Mouse (Mus musculus): ENCODE results near the gene Ptbp3. TPM values are rescaled to one million over a fixed set of nuclear protein-coding genes. Genes with fewer than 3 reads are reported as not detected.

The Ptbp3 gene
- polyA plus RNA-seq, 1 experiment from 2014 or later: 37.4 TPM

GRCm38 (mm10) chr4:59457091-59457490 lies 92.1 kb downstream of the Ptbp3 start:
- DNase-seq (ENCODE audit: low spot score): no peak
- WGBS: 97% methylated on average over 5 of the region's 5 CpGs
- no peak overlapping the region for H3K27ac ChIP-seq
- H3K4me1 ChIP-seq: peaks cover 14% of the 10 kb centered on the region; the same call in 1 of the 2 replicates
- no peaks in the 10 kb centered on the region for H3K27me3 ChIP-seq (ENCODE audit: low read depth, poor library complexity, severe bottlenecking)
- H3K9me3 ChIP-seq (replicated peaks): no peaks in the 10 kb centered on the region
- H3K36me3 ChIP-seq: no peaks in the 10 kb centered on the region
- no peak overlapping the region for H3K4me3 ChIP-seq

- H3K9me3 ChIP-seq (replicated peaks): no peaks in the 10 kb centered on the region
- 55% methylated on average over 2 of the region's 2 CpGs for WGBS
These were observed 93.7 kb downstream of the Ptbp3 start for GRCm38 (mm10) chr4:59455465-59455864.

GRCm38 (mm10) chr4:59454046-59454445 lies 95.1 kb downstream of the Ptbp3 start:
- Histone ChIP-seq H3K36me3 (no peaks in the 10 kb centered on the region), H3K9me3 (replicated peaks) (no peaks in the 10 kb centered on the region), H3K27me3 (ENCODE audit: low read depth, poor library complexity, severe bottlenecking) (no peaks in the 10 kb centered on the region), H3K4me3 (no peak overlapping the region), H3K27ac (no peak overlapping the region), H3K4me1 (peaks cover 15% of the 10 kb centered on the region; the same call in 1 of the 2 replicates)
- peak; percentile 18 for DNase-seq (ENCODE audit: low spot score)
- 77% methylated on average over 3 of the region's 3 CpGs for WGBS

More at GRCm38 (mm10) chr4:59455465-59455864, 93.7 kb downstream of the Ptbp3 start:
- H3K4me3 ChIP-seq: no peak overlapping the region
- H3K27ac ChIP-seq: no peak overlapping the region
- H3K36me3 ChIP-seq: no peaks in the 10 kb centered on the region
- H3K4me1 ChIP-seq: peaks cover 15% of the 10 kb centered on the region; the same call in 1 of the 2 replicates
- no peaks in the 10 kb centered on the region for H3K27me3 ChIP-seq (ENCODE audit: low read depth, poor library complexity, severe bottlenecking)
- peak; percentile 27 for DNase-seq (ENCODE audit: low spot score)

- no peak overlapping the region for H3K4me3 ChIP-seq
- peaks cover 15% of the 10 kb centered on the region; the same call in 1 of the 2 replicates for H3K4me1 ChIP-seq
- WGBS: 72% methylated on average over 8 of the region's 8 CpGs
- DNase-seq (ENCODE audit: low spot score): peak; percentile 26
- H3K36me3 ChIP-seq: no peaks in the 10 kb centered on the region
- H3K9me3 ChIP-seq (replicated peaks): no peaks in the 10 kb centered on the region
- no peaks in the 10 kb centered on the region for H3K27me3 ChIP-seq (ENCODE audit: low read depth, poor library complexity, severe bottlenecking)
- no peak overlapping the region for H3K27ac ChIP-seq
These were observed 96.6 kb downstream of the Ptbp3 start for GRCm38 (mm10) chr4:59452503-59452933.

- Histone ChIP-seq H3K9me3 (replicated peaks) (no peaks in the 10 kb centered on the region), H3K27ac (no peak overlapping the region), H3K27me3 (ENCODE audit: low read depth, poor library complexity, severe bottlenecking) (no peaks in the 10 kb centered on the region), H3K36me3 (no peaks in the 10 kb centered on the region), H3K4me1 (peaks cover 15% of the 10 kb centered on the region; the same call in 1 of the 2 replicates), H3K4me3 (no peak overlapping the region)
- 89% methylated on average over 3 of the region's 3 CpGs for WGBS
- DNase-seq (ENCODE audit: low spot score): peak; percentile 8
These were observed 98.3 kb downstream of the Ptbp3 start for GRCm38 (mm10) chr4:59450906-59451305.

- Histone ChIP-seq H3K27me3 (ENCODE audit: low read depth, poor library complexity, severe bottlenecking) (no peaks in the 10 kb centered on the region), H3K9me3 (replicated peaks) (no peaks in the 10 kb centered on the region), H3K4me1 (peaks cover 11% of the 10 kb centered on the region), H3K27ac (no peak overlapping the region), H3K4me3 (no peak overlapping the region), H3K36me3 (no peaks in the 10 kb centered on the region)
- DNase-seq (ENCODE audit: low spot score): no peak
- 84% methylated on average over 6 of the region's 6 CpGs for WGBS
These were observed 98.8 kb downstream of the Ptbp3 start for GRCm38 (mm10) chr4:59450234-59450854.

GRCm38 (mm10) chr4:59447296-59447695 lies 101.9 kb downstream of the Ptbp3 start:
- no peaks in the 10 kb centered on the region for H3K36me3 ChIP-seq
- H3K4me1 ChIP-seq: peaks cover 2% of the 10 kb centered on the region
- no peaks in the 10 kb centered on the region for H3K9me3 ChIP-seq (replicated peaks)
- no peaks in the 10 kb centered on the region for H3K27me3 ChIP-seq (ENCODE audit: low read depth, poor library complexity, severe bottlenecking)
- 94% methylated on average over 1 of the region's 1 CpGs for WGBS
- H3K4me3 ChIP-seq: no peak overlapping the region
- no peak for DNase-seq (ENCODE audit: low spot score)
- no peak overlapping the region for H3K27ac ChIP-seq

- H3K27ac ChIP-seq: no peak overlapping the region
- H3K36me3 ChIP-seq: no peaks in the 10 kb centered on the region
- no peak for DNase-seq (ENCODE audit: low spot score)
- H3K9me3 ChIP-seq (replicated peaks): no peaks in the 10 kb centered on the region
- H3K4me1 ChIP-seq: no peaks in the 10 kb centered on the region; the same call in 1 of the 2 replicates
- peaks cover 2% of the 10 kb centered on the region for H3K27me3 ChIP-seq (ENCODE audit: low read depth, poor library complexity, severe bottlenecking)
- WGBS: 68% methylated on average over 6 of the region's 6 CpGs
- H3K4me3 ChIP-seq: no peak overlapping the region
These were observed 103.6 kb downstream of the Ptbp3 start for GRCm38 (mm10) chr4:59445516-59445915.

- Histone ChIP-seq H3K9me3 (replicated peaks) (no peaks in the 10 kb centered on the region), H3K36me3 (no peaks in the 10 kb centered on the region), H3K27me3 (ENCODE audit: low read depth, poor library complexity, severe bottlenecking) (peaks cover 8% of the 10 kb centered on the region), H3K4me3 (no peak overlapping the region), H3K27ac (no peak overlapping the region), H3K4me1 (no peaks in the 10 kb centered on the region; the same call in 1 of the 2 replicates)
- 78% methylated on average over 3 of the region's 3 CpGs for WGBS
- no peak for DNase-seq (ENCODE audit: low spot score)
These were observed 104.2 kb downstream of the Ptbp3 start for GRCm38 (mm10) chr4:59444994-59445393.

- H3K4me1 ChIP-seq: no peaks in the 10 kb centered on the region; the same call in 1 of the 2 replicates
- peaks cover 17% of the 10 kb centered on the region for H3K27me3 ChIP-seq (ENCODE audit: low read depth, poor library complexity, severe bottlenecking)
- DNase-seq (ENCODE audit: low spot score): no peak
- H3K9me3 ChIP-seq (replicated peaks): no peaks in the 10 kb centered on the region
- H3K27ac ChIP-seq: no peak overlapping the region
- WGBS: 82% methylated on average over 4 of the region's 4 CpGs
- no peaks in the 10 kb centered on the region for H3K36me3 ChIP-seq
- H3K4me3 ChIP-seq: no peak overlapping the region
These were observed 105.1 kb downstream of the Ptbp3 start for GRCm38 (mm10) chr4:59444085-59444484.

- peaks cover 44% of the 10 kb centered on the region for H3K27me3 ChIP-seq (ENCODE audit: low read depth, poor library complexity, severe bottlenecking)
- WGBS: 87% methylated on average over 1 of the region's 1 CpGs
- no peak overlapping the region for H3K4me3 ChIP-seq
- H3K27ac ChIP-seq: no peak overlapping the region
- H3K36me3 ChIP-seq: no peaks in the 10 kb centered on the region
- no peaks in the 10 kb centered on the region for H3K9me3 ChIP-seq (replicated peaks)
- H3K4me1 ChIP-seq: peaks cover 17% of the 10 kb centered on the region
- DNase-seq (ENCODE audit: low spot score): no peak
These were observed 107.9 kb downstream of the Ptbp3 start for GRCm38 (mm10) chr4:59441265-59441664.

GRCm38 (mm10) chr4:59439960-59440359 lies 109.2 kb downstream of the Ptbp3 start:
- whole genome bisulfite sequencing: 48% methylated on average over 2 of the region's 2 CpGs
- H3K27ac ChIP-seq: no peak overlapping the region
- no peak overlapping the region for H3K4me3 ChIP-seq
- H3K9me3 ChIP-seq (replicated peaks): no peaks in the 10 kb centered on the region
- no peak for DNase-seq (ENCODE audit: low spot score)
- no peaks in the 10 kb centered on the region for H3K36me3 ChIP-seq
- peaks cover 17% of the 10 kb centered on the region for H3K4me1 ChIP-seq
- H3K27me3 ChIP-seq (ENCODE audit: low read depth, poor library complexity, severe bottlenecking): peaks cover 48% of the 10 kb centered on the region

GRCm38 (mm10) chr4:59439041-59439440 lies 110.1 kb downstream of the Ptbp3 start:
- H3K27me3 ChIP-seq (ENCODE audit: low read depth, poor library complexity, severe bottlenecking): peaks cover 48% of the 10 kb centered on the region
- WGBS: 25% methylated on average over 5 of the region's 5 CpGs
- H3K4me3 ChIP-seq: no peak overlapping the region
- no peak overlapping the region for H3K27ac ChIP-seq
- DNase-seq (ENCODE audit: low spot score): no peak
- H3K4me1 ChIP-seq: peaks cover 17% of the 10 kb centered on the region
- H3K36me3 ChIP-seq: no peaks in the 10 kb centered on the region
- H3K9me3 ChIP-seq (replicated peaks): no peaks in the 10 kb centered on the region
